Mouse (Mus musculus): ENCODE data around the gene Pik3r2.

The Pik3r2 gene

DNA sequence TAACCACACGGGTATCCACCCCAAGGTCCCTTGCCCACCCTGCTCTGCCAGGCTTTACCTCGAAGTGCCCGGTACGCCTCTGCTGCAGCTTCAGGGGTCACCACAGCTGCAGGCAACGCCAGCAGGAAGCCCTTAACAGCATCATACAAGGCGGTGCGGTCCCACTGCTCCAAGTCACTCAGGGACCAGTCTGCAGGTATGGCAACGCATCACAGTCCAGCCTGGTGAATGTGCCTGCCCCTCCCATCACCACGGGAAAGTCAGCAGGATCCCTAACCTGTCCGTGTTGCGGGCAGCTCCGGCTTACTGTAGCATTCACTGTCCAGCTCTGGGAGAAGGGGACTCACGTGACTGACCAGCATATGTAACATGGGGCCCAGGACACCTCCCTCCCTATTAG lies 4.4 kb downstream of the Pik3r2 start:
- no peak for DNase-seq

DNA sequence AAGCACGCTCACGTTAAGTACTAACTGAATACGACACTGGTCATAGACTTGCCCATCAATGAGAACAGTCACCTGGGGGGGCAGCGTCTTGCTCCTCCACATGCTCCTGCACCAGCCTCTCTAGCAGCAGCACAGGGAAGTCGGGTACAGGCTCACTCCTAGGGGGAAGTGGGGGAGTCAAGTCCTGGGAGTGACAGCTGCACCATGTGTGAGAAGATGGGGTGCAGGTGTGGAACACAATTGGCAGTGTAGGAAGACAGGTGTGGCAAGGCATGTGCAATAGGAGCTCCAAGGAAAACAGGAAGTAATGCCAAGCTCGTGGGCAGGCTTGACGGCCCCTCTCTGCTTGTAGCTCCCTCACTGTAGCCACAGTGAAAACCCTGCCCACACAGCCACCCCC lies 5.3 kb downstream of the Pik3r2 start:
- DNase-seq: no peak

DNA sequence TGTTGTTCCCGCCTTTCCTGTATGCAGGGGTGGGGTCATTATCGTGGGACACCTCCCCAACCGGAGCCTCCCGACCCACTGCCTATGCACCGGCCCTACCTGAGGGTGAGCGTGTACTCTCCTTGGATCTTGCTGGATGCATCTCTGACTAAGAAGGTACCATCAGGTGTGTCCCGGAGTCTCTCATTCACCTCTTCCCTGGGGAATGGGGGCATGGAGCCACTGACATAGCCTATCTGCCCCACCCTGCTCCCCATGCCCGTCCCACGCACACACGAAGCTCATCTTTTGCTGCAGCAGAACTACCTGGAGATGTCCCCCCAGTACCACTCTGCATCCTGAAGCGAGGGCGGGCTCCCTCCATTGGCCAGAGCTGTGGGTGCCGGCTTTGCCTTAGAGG lies 5.8 kb downstream of the Pik3r2 start:
- DNase-seq: no peak

DNA sequence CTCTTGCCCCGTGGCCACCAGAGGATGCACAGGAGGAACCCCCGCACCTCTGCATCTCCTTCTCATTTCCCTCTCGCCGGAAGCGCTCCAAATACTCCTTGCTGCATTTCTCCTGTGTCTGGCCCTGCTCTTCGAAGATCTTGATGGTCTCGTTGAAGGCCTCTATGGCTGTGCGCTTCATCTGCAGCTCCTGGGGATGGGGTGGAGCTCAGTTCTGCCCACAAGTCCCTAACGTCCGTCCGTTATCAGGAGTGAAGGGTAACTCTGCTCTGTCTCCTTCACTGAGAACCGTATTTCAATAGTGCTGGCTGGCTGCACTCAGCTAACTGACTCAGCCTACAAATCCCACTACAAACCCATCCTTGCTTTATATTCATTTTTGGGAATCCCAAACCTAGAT lies 6.7 kb downstream of the Pik3r2 start:
- DNase-seq: peak; percentile 54

DNA sequence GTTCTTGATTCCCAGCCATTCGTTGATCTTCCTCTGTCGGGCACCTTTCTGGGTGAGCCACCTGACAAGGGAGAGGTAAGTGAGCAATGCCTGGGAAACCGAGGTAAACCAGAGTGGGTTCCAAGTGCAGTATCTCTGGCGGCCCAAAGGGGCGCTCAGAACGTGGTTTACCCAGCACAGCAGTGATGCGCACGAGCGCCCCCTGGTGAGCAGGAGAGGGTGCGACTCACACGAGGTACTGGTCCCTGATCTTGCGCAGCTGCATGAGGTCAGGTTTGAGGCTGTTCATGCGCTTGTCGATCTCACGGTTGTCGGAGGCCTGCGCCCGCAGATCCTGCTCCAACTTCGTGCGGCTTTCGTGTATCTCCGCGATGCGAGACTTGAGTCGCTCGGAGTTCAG lies 7.2 kb downstream of the Pik3r2 start:
- peak; percentile 98 for DNase-seq

DNA sequence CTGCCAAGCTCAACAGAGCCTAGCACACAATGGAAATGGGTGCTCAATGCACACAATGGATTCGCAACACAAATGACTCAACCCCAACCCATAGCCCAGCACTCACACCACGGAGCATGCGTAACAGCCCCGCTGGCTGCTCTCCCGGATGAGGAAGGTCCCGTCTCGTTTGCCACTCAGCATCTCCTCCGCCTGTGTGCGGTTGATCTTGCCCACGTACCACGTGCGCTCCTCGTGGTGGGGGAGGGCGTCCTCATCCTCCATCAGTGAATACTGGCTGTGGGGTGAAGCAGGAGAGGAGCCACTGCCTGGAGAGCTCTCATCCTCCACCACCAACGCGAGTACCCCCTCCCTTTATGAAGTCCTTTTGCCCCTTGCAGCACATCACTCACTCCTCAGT lies 7.6 kb downstream of the Pik3r2 start:
- DNase-seq: no peak

DNA sequence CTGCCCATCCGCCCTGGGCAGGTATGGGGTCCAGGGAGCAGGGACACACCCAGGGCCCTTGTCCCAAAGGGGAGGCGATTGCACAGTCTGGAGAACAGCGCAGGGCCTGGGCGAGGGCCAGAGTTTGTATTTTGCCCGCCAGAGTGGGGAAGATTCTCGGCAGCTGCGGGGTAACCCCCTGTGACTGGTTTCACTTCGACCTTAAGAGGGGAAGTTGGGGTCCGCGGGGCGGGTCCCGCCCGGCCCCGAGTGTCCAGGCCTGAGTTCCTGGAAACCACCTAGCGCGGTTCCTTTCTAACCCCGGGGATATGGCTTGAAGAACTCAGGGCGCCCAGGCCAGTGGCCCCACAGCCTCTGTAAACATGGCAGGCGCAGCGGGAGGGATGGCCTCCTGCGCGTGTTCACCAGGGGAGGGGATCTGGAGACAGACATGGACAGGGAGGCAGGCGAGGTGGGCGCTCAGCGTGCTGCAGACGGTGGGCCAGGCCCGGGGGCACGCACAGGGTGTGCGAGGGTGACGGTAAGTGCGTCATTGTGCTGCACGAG lies 8.2 kb downstream of the Pik3r2 start:
- no peak for DNase-seq

DNA sequence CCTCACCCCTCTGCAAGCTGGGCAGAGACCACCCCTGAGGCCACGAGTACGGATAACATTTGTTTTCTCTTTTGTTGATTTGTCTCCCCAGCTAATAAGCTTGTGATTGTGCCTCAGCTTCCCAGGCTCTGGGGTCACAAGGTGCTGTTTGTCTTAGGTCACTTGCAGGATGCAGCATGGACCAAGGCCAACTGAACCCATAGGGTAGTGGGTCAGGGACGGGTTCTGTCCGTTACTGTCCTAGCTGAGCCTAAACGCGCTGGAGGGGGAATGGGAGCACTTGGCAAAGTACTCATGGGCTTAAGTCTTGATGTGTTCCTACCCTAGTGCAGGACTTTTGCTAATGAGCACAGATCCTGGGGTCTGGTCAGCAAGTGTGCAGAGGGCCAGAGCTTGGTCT lies 9.0 kb downstream of the Pik3r2 start:
- DNase-seq: no peak

DNA sequence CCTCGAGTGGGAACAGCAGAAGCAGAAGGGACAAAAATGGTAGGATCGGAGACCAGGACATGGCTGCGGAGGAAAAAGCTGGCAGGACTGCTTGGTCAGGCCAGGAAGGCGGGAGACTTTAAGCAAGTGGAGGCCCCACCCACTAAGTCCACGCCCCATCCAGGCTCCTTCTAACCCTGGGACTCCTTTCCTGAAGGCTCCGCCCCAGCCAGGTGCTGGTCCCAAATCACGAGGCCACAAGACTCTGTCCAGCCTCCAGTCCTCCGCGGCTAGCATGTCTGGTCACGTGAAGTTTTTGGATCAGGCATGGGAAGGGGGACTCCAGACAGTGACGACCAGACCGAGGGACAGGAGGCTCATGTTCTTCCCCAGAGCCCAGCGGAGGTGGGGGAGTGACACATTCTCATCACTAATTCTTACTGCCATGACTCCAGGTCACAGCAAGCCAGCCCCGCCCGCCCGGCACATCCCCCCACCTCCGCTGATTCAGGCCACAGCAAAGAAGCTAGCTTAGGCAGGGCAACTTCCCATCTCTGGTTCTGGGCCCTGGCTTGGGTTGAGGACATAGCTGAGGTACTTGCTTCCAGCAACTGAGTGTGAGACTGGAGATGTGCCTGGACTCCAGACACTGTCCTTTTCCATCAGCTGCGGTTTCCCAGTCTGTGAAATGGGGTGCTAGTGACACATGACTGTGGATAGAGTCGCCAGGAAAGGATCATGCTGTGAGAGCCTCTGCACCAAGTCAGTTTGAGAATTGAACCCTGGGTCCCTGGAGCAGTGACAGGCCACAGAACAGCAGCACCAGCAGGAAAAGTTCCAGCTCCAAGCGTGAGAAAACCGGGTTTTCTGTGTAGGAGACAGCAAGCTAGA lies 9.7 kb downstream of the Pik3r2 start:
- peak; percentile 89 for DNase-seq

DNA sequence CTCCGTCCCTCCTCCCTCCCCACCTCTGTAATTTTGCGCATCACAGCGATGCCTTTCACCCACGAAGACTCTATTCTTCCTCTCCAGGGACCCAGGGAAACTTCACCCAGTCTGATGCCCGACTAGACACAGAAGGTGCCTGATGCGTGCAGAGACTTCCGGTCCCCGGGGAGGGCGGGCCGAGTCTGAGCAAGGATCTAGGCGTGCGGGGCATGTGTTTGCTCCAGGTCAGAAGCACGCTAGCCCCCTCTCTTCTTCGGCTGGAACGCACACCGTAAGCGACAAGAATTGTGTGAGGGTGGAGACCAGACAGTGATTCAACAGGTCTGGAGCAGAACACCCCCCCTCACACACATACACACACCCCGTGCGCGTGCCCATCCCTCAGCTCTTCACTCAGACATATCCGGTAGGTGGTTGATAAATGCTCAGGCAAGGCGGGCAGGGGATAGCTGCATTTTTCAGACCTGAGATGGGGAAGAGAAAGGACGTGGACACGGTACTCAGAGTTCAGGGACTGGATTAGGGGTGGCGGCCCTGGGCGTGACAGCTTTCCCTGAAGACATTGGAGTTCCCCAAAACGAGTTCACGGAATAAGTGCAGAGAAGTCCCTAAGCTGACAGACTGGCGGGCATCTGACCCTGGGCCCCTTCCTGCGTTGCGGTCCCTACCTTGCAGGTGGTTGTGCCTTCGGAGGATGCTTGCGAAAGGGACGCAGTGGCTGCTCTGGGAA lies 10.5 kb downstream of the Pik3r2 start:
- peak; percentile 67 for DNase-seq

DNA sequence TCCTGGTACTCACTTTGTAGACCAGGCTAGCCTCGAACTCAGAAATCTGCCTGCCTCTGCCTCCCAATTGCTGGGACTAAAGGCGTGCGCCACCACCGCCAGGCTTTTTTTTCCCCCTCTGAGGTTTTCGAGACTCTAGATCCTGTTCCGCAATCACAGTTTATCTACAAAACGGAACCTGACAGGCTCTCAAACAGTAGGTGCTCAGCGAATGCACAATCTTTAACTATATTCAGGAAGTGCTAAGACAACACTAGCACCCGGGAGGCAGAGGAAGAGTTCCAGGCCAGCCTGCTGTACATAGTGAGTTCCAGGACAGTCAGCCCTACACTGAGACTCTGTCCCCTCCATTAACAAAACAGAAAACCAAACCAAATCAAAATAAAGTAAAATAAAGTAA lies 11.2 kb downstream of the Pik3r2 start:
- peak; percentile 2 for DNase-seq

DNA sequence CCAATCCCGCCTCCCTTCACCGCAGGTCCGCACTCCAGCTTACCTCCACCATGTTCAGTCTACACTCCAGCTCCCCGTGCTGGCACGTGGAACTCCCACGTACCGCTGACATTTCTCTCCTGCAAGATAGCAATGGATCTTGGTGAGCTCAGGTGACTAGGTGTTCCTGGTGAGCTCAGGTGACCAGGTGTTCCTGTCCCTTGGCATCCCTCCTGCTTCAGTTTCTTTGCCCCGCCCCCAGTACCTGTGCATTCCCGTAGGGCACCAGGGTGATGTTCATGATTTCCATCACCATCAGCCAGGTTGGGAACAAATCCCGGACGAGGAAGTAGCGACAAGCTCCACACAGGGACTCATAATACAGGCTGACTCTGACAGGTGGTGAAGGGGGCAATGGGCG lies 11.8 kb downstream of the Pik3r2 start:
- DNase-seq: no peak

DNA sequence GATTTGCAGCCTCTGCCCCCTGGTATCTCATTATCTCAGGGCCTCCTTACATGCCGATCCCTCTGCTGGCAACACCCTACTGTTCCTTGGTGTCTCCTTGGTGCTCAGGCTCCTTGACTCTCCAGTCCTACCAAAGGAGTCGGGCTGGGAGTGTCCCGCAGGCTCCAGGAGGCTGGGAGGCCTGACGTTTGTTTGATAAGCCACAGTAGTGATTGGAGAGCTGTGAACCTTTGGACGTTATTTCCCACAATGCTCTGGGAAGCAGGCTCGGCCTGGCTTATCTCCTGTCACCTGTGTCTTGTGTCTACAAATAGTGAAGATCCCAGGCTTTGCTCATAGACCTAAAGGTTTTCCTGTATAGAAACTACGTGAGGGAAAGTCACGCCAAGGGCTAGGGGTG lies 12.5 kb downstream of the Pik3r2 start:
- DNase-seq: peak; percentile 86

DNA sequence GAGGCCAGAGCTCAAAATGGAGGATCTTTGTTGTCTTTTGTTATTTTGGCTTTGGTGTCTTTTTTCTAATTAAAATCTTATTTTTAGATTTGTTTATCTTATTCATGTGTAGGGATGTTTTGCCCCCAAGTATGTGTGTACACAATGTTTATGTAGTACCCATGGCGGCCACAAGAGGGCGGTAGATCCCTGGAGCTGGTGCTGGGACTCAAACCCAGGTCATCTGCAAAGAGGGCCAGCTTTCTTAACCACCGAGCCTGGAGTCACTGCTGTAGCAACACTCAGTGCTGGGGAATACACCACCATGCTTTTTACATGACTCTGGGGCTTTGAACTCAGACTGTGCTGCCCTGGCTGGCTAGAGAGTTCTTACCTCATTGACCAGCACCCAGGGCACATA lies 13.2 kb downstream of the Pik3r2 start:
- peak; percentile 86 for DNase-seq

DNA sequence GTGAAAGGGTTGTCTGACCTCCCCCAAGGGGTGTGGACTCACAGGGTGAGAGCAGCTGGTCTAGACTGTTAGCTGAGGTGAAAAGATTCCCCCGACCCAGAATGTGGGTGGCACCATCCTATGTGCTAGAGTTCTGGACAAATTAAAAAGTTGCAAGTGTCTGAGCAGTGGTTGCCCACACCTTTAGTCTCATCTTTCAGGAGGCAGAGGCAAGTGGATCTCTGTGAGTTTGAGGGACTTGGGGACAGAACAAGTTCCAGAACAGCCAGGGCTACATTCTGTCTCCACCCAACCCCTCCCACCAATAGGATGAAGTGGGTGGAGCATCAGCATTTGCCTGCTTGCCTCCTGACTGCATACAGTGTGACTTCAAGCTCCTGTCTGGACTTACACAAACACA lies 14.4 kb downstream of the Pik3r2 start:
- DNase-seq: peak; percentile 83

DNA sequence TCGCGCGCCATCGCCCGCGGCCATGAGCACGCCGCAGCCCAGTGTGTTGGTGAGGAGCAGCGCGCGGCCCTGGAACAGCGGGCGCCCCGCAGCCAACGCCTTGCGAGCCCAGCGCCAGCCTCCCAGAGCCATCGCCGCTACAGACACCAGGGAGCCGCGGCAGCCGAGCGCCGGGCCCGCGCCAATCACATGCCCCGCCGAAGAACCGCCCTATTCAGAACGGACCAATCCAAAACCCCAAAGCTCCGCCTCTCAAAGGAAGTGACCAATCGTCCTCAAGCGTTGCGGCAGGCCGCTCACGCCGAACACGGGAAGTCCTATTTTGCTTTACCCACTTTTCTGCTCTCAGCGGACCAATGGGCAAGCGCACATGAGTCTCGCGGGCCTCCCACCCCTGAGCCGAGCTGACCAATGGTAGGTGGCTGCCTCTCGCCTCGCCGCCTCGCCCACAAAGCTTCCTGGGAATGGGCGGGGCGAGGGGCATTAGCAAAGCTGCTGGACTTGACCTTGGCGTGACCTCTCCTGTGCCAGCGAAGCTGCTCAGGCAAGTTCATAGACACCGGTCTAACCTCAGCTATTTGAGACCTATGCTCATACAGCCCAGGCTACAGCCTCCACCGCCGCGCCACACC lies 15.6 kb downstream of the Pik3r2 start, which contains the start of gene Mpv17l2:
TSS of gene Mpv17l2 (minus strand) at position 172 of the 632 bp plus-strand sequence.
- peak; percentile 98 for DNase-seq

DNA sequence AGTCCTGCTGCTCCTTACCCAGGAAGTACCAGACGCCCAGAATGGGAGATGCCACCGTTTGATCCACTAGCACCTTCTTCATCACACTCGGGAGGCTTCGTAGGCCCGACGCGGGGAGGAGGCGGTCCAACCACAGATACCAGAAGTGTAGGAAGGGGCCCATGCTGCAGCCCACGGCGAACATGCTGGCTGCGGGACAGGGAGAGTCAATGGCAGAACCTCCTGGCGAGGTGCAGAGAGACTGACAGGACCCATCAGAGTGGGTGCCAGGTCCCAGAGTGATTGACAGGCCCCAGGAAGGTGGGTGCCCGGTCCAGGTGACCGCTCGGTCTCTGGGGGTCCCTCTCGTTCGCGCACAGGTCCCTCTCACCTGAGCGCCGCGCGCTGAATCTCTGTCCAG lies 16.2 kb downstream of the Pik3r2 start:
- DNase-seq: peak; percentile 59

DNA sequence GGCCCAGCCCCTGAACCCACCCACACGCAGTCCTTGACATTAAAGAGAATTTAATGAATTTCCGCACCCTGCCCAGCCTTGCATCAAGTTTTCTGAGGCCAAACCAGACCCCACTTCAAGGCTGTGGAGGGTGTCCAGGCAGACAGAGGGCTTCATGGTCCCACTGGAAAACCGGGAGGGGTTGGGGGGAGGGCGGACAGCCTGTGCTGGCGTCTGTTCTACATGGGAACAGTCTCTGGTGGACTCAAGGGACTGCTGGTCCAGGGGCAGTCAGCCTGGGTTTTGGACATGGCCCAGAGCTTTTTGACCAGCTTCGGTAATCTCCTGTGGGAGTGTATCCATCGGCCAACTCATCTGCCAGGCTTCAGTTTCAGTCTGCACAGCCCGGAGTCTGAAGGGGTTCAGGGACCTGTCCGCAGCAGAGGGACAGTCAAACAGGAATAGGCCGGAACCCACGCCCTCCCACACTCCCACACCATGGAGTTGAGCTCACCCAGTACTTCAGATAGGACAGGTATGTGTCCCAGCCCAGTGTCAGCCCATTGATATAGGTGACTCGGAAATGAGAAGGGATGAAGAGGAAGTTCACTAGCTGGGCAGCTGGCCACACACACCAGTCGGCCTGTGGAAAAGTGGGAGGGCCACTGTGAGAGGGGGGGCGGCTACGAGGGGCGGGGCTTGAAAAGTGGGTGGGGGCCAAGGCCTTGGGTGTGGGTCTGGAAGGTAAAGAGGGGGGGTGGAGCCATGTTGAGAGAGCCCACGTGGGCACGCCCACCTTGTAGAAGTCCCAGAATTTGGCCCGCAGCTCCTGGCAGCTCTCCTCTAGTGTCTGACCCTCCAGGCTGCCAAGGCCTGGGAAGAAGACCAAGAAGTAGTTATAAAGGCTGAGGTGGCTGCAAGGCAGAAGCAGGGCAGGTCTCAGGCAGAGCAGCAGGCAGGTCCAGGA lies 17.6 kb downstream of the Pik3r2 start:
- peak; percentile 49 for DNase-seq

DNA sequence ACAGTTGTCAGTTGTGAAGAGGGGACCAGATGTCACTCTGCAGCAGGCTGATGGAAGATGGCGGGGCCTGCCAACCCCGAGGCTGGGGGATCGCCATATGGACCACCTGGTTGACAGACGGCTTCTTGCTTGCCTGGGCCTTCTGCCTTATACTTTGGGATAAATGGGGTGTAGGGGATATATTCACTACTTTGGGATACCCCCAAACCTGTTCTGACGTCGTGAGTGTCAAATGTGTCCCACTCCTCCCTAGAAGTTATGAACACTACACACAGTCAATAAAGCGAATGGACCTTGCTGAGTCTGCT lies 18.3 kb downstream of the Pik3r2 start:
- DNase-seq: no peak

DNA sequence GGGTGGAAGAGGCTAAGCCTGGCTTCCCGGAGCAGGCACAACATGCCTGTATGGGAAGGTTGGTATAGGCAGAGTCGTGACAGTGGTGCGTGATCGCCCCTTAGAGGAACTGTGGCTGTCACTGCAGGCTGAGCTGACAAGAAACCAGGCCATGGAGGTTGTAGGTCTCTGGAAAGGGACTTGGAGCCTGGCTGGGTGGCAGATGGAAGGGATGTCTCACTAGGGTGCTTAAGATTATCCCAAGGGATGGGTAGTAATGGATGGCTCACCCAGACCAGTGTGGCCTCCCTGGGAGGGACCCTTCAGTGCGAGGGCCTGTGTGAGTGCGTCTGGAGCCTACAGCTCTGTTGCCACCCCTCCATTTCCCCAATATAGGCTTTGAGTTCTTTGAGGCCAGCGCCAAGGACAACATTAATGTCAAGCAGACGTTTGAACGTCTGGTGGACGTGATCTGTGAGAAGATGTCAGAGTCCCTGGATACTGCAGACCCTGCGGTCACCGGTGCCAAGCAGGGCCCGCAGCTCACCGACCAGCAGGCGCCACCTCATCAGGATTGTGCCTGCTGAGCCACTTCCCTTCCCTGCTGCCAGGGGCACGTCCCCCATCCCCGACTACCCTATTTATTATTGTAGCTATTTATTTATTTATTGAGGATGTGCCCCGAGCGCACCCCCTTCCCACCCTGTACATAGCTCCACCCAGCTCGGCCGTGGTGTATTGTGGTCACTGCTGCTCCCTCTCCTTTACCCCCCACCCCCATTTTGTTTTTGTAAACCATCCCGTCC lies 18.8 kb downstream of the Pik3r2 start:
- DNase-seq: peak; percentile 52

DNA sequence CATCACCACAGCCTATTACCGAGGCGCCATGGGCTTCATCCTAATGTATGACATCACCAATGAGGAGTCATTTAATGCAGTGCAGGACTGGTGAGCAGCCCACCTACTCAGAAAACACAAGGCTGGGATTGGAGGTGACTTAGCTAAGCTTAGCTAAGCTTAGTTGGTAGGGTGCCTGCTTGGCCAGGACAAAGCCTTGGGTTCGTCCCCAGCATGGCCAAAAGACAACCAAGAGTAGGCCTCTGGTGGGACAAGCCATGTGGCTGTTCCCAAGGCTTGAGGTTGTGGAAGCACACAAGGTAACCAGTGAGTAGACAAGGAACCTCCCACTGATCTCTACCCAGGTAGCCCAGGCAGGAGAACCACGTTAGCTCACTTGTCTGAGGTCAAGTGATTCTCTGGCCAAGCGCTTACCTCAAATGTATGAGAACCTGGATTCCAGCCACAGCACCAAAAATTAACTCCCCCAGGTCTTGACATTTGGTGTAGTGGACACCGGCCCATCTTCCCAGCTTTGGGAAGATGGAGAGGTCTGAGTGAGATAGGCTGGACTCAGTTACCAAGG lies 20.0 kb downstream of the Pik3r2 start:
- peak; percentile 1 for DNase-seq

Data from liver (tissue).